Mouse (Mus musculus) naive thymus-derived CD4-positive, alpha-beta T cell, adult 2 months (primary cell): ENCODE data around the gene Trpc5.

Experiments used
- DNase-seq: peaks from one replicate; pipeline ENCODE4 v3.0.0-alpha.2; 2011; ENCODE audit warnings: low read depth

Trpc5 gene

DNA sequence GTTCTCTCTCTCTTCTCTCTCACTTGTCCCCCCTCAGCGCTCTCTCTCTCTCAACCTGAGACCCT is at the start of gene Trpc5:
Gene Trpc5, minus strand, starts transcription at position 39 of the 65 bp plus-strand sequence.
- DNase-seq, result no peak

DNA sequence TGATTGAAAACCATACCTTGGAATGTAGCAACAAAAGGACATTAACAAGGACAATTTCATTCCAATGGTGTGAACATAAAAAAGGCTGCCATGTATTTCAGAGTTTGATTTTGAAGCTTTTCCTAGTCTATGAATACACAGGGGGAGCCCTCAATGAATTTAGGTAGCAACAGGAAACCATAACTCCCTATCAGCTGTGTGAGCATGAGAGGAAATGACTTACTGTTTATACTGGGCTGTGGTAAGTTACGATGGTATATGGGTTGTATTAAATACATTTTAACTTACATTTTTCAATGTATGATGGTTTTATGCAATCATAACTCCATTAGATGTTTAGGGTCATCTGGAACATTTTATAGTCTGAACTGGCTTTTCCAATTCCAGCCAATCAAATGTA is 28.4 kb upstream of the Trpc5 start:
- no peak for DNase-seq

DNA sequence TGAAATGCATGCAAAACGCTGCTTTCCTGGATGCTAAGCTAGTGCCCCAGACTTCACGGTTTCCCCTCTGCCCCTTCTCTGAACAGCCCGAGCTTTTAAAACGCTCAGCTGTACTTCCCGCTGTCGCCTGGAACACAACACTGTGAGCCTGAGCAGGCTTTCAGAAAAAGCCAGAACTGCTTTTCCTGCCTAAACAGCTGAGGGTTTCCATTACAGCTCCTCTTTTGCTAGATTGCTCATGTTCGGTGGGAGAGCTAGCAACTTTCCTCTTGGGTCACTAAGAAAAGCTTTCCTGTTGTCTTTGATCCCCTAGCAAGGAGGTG is 1.8 kb upstream of the Trpc5 start:
- no peak for DNase-seq

GRCm38 (mm10) chrX:144689119-144689858 is 1.3 kb upstream of the Trpc5 start:
- no peak for DNase-seq

GRCm38 (mm10) chrX:144688207-144689118 is 483 bp upstream of the Trpc5 start, which contains the start of gene Rtl4:
Rtl4 (plus strand) TSS chrX:144688907.
- no peak for DNase-seq

DNA sequence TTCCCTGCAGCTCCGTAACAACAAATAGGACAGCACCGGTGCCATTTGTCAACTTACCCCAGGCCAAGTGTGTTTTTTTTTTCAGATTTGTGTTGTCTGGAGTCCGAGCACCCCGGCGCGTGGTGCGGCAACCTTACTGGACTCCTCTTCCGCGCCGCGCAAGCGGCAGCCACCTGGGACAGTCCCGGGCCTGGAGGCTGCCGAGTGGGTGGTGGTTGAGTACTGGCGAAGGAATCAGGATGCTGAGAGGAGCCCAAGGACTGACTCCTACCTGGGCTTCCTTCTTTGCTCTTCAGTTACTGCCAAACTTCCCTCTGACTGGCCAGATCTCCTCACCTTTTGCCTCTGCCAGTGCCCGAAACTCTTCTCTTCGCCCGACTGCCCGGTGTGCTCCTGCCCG is 238 bp downstream of the Trpc5 start:
- DNase-seq, result no peak

DNA sequence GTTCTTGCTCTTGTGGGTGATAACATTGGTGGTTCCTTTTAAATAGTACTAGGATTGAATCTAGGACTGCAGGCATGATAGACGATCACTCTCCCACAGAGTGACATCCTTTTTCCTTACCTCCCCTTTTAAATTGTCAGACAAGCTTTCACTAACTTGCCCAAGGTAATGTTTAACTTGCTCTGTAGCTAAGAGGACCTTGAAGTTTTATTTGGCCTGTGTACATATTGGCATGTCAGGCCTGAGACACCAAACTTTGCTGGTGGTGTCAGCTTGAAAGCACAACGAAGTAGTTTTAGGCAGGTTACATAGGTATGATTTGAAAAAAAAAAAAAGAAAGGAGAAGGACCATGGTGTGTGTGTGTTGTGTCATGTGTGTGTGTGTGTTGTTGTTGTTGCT is 35.8 kb downstream of the Trpc5 start:
- no peak for DNase-seq

- peak; percentile 51 for DNase-seq
Observed at GRCm38 (mm10) chrX:144645394-144645793, 42.6 kb downstream of the Trpc5 start.

- no peak for DNase-seq
Observed at GRCm38 (mm10) chrX:144644756-144645155, 43.2 kb downstream of the Trpc5 start.

DNA sequence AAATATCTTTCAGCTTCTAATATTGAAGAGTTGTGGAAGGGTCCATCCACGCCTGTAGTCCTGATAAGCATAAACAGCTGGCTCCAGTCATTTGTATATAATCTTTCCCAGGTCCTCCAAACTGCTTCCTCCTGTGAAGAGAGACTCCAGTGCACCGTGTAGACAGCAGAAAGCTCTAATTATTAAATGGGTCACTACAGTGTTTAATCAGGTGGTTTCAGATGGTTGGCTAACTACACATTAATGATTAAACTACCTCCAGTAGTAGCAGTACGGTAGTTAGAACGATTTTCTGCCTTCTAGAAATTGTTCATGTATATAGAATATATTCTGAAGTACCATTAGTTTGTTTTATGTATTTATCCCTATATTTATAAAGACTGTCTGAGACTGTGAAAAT is 75.2 kb downstream of the Trpc5 start:
- DNase-seq, result no peak

GRCm38 (mm10) chrX:144536431-144536830 is 151.5 kb downstream of the Trpc5 start:
- DNase-seq, result no peak

- peak; percentile 80 for DNase-seq
Observed at GRCm38 (mm10) chrX:144526042-144526441, 161.9 kb downstream of the Trpc5 start.

- no peak for DNase-seq
Observed at GRCm38 (mm10) chrX:144523239-144523638, 164.7 kb downstream of the Trpc5 start.

DNA sequence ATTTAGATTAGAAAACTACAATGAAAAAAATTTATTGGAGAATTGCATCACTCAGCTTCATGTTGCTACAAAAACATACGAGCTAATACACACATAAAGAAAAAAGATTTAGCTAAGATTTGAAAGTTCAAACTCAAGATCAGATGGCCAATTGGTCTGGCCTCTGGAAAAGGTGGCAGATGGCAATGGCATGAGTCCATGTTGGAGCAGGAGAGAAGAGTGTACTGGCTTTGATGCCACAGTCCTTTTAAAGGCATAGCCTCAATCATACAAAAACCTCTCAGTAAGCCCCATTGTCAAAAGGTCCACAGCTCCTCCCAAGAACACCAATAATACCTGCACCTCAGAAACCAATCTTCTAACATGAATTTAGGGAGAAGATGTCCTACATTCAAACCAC is 196.6 kb downstream of the Trpc5 start:
- DNase-seq, result no peak

DNA sequence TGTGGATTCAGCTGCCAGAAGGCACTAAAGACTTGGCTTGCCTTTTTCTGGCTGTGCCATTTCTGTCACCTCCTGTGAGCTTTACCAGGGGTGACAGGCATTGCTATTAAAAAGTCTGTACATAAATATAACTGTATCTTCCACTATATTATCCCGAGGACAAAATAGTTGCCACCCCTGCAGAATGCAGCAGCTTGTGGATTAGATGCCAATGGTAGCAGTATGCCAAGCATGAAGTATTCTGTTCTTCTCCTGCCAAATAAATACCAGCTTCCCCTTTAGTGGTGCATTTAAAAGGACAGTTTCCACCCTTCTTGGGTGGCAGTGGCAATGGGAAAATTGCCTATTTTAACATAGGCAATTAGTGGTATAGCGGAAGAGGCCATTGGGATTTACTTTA is 223.6 kb downstream of the Trpc5 start:
- DNase-seq, result no peak

DNA sequence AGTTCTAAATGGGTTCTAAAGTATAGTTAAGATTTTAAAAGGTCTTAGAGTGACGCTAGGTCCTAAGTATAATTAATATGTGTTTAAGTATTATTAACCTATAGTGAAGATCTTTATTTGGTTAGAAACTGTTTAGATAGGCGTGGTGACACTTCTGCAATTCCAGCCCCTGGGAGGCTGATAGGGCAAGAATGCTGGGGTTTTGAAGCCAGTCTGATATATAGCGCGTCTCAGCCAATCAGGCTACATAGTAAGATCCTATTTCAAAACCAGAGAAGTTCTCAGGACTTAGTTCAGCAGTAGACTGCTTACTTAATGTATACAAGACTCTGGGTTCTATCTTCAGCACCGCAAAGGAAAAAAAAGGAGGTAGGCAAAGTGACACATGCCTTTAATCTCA is 231.7 kb downstream of the Trpc5 start, which contains the start of gene Trpc5os:
Gene Trpc5os, plus strand, starts transcription at position 301 of the 400 bp plus-strand sequence.
- DNase-seq, result no peak

- no peak for DNase-seq
Observed at GRCm38 (mm10) chrX:144423848-144424247, 264.1 kb downstream of the Trpc5 start.

- DNase-seq, result no peak
Observed at GRCm38 (mm10) chrX:144421091-144421490, 266.9 kb downstream of the Trpc5 start.

DNA sequence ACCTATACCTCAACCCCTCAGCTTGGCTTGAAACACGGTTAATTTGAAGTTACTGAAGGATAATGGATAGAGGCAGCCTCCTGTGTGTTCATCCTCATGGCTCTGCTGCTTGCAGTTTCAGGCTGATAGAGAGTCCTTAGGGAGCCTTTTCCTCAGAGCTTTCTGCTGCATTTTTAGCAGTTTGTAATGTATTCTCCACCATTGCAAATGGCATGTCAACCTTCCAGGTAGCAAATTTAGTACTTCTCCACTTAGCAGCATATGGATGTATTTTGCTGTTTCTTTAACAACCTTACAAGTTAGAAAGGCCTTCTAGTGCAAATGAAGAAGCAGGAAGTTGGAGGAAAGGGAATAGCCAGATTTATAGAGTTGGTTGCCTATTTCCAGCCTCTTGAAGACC is 267.7 kb downstream of the Trpc5 start:
- no peak for DNase-seq

DNA sequence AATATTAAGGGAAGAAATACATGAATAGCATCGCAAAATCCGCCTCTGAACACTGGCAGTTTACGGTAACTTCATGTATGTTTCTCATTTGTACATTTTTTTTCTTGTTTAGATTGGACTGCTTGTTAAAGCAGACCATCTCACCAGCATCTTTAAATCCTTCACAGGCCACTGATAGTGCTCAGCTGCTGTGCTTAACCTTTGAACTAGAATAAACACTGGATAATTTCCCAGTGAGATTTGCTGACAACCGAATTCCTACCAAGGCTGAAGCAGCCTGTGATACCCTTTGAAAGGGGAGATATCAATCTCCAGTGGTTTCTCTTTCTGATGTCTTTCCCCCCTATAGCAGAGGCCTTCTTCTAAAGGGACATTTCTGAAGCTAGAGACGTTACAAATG is 279.9 kb downstream of the Trpc5 start:
- no peak for DNase-seq

GRCm38 (mm10) chrX:144403526-144403925 is 284.5 kb downstream of the Trpc5 start:
- DNase-seq, result peak; percentile 53

- no peak for DNase-seq
Observed at GRCm38 (mm10) chrX:144374196-144374595, 313.8 kb downstream of the Trpc5 start.

DNA sequence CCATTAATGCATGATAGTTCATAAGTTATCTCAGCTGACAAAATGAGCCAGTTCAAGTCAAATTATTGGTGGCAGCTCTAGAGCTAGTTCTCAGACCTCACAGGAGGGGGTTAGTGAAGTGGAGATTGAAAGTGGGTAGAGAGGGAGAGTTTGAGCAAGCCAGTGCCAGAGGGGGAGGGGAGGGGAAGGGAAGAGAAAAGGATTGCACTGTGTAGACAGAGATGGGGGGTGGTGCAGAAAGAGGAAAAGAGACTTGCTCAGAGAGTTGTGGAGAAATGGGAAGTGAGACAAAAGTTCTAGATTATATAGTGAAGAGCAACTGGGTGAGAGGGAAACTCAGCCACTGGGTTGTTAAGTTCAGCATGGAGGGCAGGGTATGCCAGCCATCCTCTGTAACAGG is 349.6 kb downstream of the Trpc5 start:
- DNase-seq, result no peak

- no peak for DNase-seq
Observed at GRCm38 (mm10) chrX:144337938-144338337, 350.0 kb downstream of the Trpc5 start.
